Mouse (Mus musculus) layer of hippocampus, adult 18-20 months (tissue): ENCODE results near the gene Map3k3. TPM values are rescaled to one million over a fixed set of nuclear protein-coding genes. Genes with fewer than 3 reads are reported as not detected.

Experiments
- DNase-seq, 2 experiments: peaks; one replicate each; pipeline ENCODE4 v3.0.0; 2022; ENCODE audit warnings: low spot score in 2 of 2
- total RNA-seq, 2 experiments: library from RNA; stranded (reverse); gene quantifications; 2 replicates each; pipeline ENCODE4 v1.2.3; 2021

Map3k3 gene
- total RNA-seq, 2 experiments from 2014 or later: 30.4 to 32.6 TPM

DNA sequence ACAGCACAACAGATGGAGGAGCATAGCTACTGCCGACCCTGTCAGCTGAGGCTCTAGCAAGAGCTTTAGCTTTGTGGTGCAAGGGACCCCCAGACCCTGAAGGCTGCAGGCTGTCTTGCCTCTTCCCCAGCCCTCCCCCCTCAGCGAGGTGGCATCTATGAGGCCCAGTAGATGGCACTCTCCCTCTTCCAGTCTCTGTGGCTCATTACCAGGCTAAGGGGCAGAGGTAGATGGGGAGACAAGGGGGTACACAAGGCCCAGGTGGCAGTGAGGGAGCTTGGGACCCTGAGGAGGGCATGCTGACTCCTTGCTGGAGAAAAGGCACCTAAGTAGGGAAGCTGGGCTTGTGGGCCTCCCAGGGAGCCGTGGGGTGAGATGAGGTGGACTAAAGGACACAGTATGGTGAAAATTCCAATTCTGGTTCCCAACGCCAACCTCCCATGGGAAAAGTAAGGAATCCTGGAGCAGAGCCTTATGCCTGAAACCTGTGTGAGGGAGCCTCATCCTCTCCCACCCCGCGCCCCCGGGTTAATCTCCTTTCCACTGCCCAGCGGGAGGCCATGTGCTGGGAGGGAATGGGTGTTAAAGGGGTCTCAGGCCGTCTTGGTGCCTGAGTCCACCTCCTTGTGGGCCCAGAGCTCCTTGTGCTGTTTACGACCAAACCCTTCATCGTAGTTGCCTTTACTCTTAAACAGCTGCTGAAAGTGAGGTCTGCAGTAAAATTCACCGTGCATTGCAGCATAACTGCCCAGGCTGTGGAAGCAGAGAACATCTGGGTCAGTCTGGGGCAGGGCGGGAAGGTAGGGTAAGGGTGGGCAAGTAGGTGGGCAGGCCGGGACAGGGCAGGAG is 73.9 kb downstream of the Map3k3 start:
- peak in 1 of 2 experiments; percentile 69 for DNase-seq

DNA sequence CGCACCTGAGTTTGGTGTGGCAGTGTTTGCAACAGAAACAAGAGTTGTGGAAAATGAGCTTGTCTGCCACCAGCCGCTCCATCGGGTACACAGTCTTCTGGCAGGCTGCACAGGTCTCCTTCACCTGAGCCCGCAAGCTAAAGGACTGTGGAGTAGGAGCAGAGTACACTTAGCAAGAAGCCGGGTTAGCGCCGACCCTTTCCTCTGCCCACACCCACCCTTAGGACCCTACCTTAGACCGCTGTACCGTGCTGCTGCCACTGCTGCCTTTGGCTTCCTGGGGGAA is 74.5 kb downstream of the Map3k3 start:
- peak in 1 of 2 experiments; percentile 45 for DNase-seq

DNA sequence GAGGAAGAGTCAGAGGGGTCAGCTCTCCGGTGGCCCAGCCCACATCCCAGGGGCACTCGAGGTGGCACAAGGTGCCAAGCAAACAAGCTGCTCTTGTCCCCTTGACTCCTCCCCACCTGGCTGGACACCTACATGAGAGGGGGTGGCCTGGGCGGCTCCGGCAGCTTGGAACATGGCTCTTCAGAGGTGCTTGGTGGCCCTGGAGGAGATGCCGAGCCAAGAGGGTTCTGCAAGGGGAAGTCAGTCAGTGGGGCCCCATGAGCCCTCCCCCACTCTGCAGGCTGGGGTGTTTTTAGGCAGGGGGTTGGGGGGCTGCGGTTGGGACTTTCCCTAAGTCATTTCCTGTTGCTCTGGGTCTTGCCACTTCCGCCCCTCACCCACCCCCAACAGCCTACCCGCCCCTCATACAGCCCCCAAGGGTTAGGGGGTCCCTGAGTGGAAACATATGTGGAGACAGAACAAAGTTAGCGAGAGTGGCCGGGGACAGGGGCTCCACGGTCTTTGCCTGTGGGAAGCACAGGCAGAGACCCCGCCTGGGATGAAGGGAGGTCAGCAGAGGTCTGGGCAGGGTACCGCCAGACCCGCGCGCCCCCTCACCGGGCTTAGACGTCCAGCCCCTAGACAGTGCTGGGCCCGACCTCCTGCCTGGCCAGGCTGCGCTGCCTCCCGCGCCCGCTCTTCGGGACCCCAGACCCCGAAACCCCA is 75.0 kb downstream of the Map3k3 start:
- DNase-seq: peak in 1 of 2 experiments; percentile 52

DNA sequence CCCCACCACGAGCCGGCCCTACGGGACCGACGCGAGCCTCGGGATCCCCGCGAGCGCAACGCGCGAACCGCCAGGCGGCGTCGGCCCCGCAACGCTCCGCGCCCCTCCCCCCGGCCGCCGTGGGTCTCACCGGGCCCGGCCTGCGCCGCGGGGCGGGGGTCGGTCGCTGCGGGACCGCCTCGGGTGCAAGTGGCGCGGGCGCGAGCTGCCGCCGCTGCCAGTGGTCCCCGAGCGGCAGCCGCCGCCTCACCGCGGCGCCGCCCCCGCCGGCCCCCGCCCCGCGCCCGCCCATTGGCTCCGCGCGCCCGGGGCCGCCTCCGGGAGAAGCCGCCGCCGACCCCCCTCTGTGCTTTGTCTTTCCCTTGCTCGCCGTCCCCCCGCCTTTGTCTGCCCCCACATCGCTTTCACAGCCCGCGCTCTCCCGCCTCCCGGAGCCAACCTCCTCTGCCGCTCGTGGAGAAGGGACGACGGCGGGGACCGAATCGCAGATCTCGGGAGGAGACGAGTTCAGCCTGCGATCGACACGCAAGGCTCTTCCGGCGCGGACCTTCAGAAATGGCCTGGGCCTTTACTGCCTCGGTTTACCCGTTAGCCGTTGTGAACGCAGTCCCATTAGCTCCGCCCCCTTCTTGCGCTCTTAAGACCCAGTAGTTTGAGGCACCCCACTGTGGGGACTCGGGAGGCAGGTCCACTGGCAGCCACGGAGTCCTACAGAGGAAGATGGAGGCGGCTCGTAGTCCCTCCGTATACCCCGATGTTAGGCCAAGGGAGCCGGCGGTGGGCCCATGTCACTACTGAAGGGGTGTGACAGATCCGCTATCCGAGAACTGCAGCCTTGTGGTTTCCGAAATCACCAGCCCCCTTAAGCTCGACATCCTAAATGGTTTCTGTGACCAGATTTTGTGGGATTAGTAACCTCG is 75.8 kb downstream of the Map3k3 start:
- DNase-seq: peak; percentile 80 to 90

DNA sequence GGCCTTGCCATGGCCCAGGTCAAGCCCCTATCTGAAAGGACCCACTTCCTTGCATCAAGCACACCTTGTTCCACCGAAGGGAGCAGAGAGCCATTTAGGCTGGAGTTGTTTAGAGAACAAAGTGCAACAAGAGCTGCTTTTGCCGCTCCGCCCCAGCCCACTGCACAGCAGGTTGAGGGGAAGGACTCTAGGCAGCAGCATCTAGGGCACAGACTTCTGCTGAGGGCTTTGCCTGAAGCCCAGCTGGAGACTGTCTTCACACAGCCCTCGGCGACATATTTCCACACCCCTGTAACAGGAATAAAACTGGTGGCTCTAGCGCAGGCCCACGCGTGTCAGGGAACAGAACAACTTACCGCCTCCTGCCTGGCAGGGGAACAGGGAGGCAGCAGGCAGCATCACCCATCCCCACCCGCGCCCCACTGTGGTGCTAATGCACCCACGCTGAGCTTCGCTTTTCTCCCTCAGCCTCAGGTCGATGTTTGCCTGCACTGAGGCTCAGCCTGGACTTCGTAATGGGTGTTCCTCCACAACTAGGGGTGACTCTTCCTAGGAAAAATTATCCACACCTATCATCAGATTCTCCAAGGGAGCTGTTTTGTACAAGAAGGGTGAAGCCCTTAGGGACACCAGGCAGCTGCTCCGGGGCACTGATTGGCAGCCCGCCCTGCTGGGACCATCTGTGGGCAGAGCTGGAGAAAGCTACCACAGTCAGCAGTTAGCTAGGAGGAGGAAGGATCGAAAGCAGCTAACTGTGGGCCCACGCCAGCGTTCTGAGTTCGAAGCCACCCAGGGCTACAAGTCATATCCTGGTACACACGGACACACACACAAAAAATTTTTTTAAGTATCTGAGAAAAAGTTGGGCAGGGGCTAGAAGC is 76.7 kb downstream of the Map3k3 start, which contains the start of the genes Gm10840 and Limd2:
Gene Gm10840 (plus strand): TSS at position 10 of the 881 bp plus-strand sequence.
Gene Limd2 (minus strand): TSS at position 20 of the 881 bp plus-strand sequence.
- peak; percentile 91 to 96 for DNase-seq

DNA sequence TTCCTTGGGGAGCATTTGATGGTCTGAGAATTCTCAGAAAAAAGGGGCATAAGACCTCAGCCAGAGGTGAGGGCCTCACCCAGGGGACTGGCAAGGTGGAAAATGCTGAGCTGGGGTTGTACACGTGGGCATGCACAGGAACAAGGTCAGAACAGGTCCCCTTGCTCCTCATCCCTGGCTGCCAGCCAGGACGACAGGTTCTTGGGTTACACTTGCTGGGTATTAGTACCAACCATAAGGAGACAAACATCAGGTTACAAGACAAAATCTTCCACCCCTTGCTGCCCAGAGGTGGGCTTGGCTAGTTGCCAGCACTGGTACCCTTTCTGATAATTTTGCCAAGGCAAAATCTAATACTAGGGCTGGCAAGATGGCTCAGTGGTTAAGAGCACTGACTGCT is 77.8 kb downstream of the Map3k3 start:
- no peak for DNase-seq

DNA sequence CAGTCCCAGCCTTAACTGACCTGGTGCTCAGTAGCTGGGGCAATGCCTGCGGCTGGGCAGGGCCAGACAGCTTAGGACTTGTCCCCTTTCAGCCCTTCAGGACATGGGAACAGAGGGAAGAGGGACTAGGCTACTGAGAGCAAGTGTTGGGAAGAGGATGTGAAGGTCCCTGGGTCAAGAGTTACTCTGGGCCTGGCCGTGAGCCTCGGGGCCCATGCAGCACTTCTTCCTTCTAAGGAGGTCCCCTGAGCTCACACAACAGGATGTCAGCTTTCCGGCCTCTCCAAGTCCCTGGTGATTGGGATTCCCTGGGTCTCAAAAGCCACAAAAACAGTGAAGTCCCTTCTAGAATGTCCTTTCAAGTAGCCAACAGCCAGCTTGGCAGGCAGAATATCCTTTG is 79.1 kb downstream of the Map3k3 start:
- no peak for DNase-seq

DNA sequence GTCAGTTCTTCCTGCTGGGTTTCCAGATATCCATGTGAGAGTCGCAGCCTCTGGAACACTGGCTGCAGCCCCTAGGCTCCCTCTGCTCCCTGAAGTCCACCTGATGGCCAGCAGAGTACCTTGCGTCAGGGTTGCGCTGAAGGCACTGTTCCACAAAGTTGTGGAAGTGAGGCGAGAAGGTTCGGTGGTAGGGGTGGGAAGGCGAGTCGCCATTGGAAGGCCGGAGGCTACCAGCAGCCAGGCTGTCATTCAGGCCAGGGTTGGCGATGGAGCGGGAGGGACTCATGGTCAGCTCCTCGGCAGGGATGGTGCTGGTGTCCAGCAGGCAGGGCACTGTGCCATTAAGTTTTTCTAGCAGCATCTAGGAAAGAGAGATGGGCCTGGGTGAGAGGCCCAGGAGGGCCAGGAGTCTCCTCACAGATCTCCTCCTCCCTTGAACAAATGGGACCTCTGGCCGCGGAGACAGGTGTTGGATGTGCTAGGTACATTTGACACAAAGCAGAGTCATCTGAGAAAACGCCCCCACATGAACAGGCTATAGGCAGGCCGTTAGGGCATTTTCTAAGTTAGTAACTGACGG is 80.3 kb downstream of the Map3k3 start:
- DNase-seq: no peak

DNA sequence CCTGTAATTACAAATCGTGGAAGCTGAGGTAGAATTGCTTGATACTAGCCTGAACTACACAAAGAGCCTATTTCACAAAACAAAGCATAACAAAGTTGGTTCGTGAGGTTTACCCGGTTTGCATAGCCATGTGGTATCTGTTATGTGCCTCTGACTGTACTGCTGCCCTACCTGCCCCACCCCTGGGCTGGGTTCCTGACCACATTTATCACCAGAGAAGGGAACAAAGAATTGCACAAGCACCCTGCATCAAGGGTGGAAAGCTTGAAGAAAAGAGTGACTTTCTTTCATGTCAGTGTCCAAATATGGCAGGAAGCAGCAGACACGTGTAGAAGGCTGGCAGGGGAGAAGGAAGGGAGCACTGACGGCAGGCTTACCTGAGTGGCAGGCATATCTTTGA is 83.0 kb downstream of the Map3k3 start:
- DNase-seq: no peak

DNA sequence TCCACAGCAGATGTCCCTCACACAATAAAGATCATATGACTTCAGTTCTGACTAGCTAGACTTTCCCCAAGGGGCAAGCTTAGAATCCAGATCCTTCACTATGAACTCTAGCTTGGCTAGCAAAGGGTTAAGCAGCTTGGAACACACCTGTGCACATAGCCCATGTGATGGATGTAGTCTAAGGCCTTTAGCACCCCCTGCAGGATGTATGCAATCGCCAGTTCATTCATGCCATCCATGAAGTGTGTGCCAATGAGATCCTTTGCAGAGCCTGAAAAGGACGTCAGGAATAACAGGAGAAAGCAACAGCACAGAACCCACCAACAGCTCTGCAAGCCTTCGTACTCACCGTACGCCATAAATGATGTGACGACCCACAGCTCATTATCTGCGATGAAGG is 86.4 kb downstream of the Map3k3 start:
- no peak for DNase-seq

DNA sequence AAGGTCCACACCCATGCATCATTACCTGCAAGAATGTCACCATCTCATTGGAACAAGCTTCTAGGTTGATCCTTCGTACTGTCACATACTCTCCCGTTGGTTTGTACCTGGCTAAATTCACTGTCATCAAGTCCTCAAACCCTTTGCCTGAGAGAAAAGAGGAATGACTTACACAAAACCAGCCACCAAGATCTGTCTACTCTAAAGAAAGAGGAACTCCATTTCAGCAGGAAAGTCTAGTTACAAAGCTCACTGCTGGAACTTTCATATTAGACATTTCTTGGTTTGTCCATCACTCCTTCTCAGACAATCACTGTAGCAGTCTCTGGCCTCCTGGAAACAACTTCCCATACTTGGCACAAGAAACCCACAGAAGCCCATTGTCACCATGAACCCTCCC is 88.8 kb downstream of the Map3k3 start:
- no peak for DNase-seq

DNA sequence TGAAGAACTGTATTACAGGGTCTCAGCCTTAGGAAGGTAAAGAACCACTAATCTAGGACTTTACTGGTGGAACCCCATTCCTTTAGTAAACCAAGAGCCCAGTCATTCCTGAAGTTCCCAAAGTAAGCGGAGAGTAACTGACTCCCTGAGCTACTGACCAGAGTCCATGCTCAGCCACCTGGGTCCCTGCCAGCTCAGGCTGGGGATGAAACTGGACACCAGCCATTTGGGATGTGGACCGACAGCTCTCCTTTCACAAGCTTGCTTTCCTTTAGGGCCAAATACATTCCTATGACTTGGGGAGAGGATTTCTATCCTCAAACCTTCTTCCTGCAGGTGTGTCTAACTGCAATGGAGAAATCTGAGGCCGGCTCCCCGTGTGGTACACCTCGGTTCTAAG is 90.0 kb downstream of the Map3k3 start:
- no peak for DNase-seq

DNA sequence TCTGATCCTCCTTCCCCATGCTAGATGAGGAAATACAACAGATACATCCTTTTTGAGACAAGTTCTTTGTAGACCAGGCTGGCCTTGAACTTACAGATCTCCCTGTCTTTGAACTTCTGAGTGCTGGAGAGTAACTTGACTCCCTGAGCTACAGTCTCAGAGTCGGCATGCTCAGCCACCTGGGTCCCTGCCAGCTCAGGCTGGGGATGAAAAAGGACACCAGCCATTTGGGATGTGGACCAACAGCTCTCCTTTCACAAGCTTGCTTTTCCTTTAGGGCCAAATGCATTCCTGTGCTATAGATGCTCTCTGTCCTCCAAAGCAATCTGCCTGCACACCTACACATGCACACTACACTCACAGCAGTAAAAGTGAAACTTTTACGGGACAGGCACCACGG is 90.7 kb downstream of the Map3k3 start:
- no peak for DNase-seq

DNA sequence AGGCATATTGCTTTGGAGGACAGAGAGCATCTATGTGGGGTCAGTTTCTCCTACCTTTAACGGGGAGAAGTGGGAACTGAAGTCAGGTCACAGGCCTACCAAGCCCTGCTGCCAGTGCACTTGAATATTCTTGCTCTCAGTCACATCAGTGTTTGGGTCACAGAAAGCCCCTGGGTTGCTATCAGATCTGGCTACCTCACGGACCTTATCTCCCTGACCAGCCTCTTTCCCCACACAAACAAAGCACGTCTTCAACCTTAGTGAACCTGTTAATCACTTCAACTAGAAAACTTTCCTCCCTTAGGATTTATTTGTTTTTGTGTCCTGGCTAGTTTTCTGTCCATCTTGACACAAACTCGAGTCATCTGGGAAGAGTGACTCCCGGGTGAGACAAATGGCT is 92.0 kb downstream of the Map3k3 start:
- DNase-seq: no peak

DNA sequence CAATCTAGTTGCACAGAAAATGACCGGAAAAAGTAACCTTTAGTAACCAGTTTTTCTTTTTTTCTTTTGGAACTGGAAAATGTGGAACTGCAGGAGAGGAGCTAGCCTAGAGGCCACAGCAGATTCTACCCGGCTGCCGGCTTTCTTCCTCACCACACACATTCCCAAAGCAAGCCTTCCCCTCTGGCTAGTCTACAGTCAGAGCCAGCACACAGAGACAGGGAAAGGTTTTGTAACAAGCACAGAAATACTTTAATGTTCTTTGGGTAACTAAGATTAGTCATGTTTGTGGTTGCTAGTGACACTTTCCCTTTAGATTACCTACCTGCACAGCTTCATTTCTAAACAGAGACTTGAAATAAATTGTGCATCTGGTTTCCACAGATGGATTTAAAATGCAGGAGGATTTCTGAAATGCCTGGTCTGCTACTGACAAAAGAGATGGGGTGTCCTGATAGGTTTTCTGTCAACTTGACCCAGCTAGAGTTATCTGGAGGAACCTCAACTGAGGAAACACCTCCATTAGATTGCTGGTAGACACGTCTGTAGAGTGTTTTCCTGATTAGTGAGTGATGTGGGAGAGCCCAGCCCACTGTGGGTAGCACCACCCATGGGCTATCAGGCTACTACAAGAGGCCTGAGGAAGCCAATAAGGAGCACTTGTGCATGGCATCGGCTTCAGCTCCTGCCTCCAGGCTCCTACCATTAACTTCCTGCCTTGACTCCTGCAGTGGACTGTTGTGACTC is 93.8 kb downstream of the Map3k3 start:
- DNase-seq: no peak

DNA sequence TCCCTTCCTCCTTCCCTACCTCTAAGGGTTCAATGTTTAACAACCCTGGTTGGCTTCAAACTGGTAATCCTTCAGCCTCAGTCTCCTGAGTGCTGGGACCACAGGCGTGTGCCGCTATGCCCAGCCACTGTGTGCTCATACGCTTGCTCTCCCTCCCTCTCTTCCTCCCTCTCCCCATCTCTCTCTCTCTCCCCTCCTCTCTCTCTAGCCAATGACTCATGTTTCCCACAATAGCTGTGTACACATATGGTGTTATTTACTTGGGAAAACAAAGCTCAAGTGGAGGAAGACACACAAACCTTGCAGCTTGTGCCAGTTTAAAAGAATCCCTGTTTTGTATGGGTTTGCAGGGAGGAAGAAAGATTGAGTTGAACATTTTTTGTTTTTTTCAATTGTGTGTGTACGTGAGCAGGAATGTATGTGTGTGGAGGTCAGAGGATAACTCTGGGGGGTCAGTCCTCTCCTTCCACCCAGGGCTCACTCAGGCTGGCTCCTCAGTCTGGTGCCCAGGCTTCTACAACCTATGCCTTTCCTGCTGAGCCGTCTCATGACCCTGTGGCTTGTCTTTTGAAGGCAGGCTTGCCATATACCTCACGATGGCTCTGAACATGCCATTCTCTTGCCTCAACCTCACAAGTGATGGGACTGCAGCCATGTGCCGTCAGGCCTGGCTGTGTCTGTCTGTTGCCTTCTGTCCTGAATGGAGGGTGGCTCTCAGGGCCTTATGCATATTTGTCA is 95.5 kb downstream of the Map3k3 start:
- peak; percentile 52 to 73 for DNase-seq

DNA sequence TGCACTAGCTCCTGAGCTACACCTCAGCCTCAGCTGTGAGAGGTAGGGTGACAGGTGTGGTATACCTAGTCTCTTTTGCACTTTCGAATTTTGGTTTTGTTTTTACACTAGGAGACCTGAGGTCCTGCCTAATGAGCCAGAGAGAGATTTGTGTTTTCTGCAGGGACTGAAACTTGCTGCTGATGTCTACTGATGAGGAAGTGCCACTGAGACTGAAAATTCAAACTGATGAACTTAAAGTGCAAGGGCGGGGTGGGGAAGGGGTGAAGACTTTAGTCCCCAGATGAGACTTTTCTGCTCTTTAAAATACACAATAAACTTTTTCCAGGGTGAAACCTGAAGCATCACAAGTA is 96.0 kb downstream of the Map3k3 start:
- DNase-seq: no peak

DNA sequence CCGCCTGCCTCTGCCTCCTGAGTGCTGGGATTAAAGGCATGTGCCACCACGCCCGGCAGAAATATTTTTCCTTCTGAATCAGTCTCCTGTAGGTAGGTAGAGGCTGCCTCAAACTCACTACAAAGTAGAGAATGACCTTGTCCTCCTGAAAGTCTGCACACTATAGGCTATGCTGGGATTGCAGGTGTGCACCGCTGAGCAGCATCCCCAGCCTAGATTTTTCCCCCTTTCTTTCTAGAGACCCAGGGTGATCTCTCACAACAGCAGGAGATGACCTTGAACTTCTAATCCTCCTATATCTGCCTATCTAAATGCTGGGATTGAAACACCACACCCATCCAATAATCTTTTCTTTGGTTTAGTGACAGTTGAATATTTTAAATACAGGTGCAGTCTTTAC is 102.9 kb downstream of the Map3k3 start:
- DNase-seq: no peak

DNA sequence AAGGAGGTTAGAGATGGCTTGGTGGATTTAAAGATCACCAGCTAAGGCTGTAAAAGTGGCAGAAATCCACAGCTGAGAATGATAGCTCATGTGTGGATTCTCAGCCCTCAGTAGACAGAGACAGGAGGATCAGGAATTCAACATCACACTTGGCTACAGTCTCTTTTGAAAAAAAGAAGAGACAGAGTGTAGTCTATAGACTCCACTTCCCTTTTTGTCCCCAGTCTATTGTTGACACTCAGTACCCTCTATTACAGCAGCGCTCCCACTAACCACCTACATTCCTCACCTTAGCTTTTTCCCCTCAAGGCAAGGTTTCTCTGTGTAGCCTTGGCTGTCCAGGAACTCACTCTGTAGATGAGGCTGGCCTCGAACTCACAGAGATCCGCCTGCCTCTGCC is 107.3 kb downstream of the Map3k3 start:
- no peak for DNase-seq
